Mouse (Mus musculus): ENCODE data around the gene Klhl29. TPM values are rescaled to one million over a fixed set of nuclear protein-coding genes. Genes with fewer than 3 reads are reported as not detected.

Klhl29 gene
- polyA plus RNA-seq, 1 experiment from 2014 or later, result 3.4 TPM

DNA sequence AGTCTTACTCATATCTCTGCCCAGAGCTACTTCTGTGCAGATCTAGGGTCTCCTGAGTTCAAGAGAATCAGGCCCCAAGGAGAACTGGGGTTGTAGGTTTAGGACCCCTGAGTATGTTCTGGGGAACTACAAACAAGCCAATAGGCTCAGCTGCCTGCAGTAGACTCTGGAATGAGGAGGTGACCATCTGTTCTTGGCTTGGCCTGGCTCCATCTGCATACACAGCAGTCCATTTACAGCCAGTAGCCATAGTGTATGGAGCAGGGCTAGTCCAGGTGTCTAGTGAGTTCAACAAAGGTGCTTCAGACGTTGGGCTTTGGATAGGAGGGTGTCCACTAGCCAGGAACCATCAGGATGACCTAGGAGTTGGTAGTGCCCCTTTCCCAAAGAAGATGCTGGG lies 151.9 kb downstream of the Klhl29 start:
- no peaks in the 10 kb centered on the region for H3K36me3 ChIP-seq (ENCODE audit: control insufficient read depth, insufficient read depth, low read length)
- WGBS, result 43% methylated on average over 1 of the region's 1 CpGs
- 0 out of 2 replicates have a peak, but pooled peaks cover 4% of the 10 kb centered on the region for H3K4me1 ChIP-seq (ENCODE audit: control insufficient read depth, insufficient read depth, low read length)
- ATAC-seq (ENCODE audit: insufficient number of reproducible peaks, insufficient read depth, low FRiP score, low read depth), result no peak
- no peaks in the 10 kb centered on the region for H3K27me3 ChIP-seq (ENCODE audit: control insufficient read depth, insufficient read depth, low read length)
- no peak overlapping the region for H3K4me3 ChIP-seq (ENCODE audit: low read depth, low read length)
- H3K4me2 ChIP-seq (replicated peaks; ENCODE audit: low read depth, low read length), result no peak overlapping the region
- H3K9ac ChIP-seq (replicated peaks; ENCODE audit: low read depth, low read length), result no peak overlapping the region
- no peaks in the 10 kb centered on the region for H3K9me3 ChIP-seq (ENCODE audit: control insufficient read depth, low read depth, low read length)
- H3K27ac ChIP-seq (ENCODE audit: low read length), result no peak overlapping the region

DNA sequence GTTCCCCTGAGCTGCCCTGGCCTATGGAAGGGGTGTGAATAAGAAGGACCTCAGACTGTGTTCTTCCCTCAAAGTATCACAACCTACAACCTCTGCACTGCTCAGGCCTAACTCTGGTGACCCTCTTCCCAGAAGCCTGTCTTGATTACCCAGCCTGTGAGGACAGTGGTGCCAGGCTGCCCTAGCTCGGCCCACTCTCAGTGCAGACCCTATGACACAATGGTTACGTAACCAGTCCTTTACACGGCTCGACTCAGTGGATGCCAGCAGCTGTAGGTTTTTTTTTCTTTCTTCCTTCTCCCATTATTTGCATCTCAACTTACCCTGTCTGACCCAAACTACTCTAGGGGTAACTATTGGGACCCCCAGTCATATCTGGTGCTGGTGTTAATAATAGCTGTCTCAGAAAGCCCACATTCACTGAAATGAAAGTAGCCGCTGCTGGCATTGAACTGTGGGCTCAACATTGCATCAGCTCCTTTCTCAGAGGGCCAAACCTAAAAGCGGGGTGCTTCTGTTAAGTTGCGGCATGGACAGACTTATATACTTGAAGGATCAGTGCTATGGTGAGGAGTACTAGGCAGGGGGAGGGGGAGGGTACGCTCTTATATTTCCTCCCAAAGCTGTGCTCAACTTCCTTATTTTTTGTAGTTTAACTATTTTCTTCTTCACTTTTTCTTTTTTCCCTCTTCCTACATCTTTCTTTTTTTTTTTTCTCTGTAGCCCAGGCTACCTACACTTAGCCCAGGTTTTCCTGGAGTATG lies 152.9 kb downstream of the Klhl29 start:
- H3K9ac ChIP-seq (replicated peaks; ENCODE audit: low read depth, low read length), result no peak overlapping the region
- no peak overlapping the region for H3K4me3 ChIP-seq (ENCODE audit: low read depth, low read length)
- H3K27ac ChIP-seq (ENCODE audit: low read length), result no peak overlapping the region
- H3K9me3 ChIP-seq (ENCODE audit: control insufficient read depth, low read depth, low read length), result no peaks in the 10 kb centered on the region
- no peaks in the 10 kb centered on the region for H3K27me3 ChIP-seq (ENCODE audit: control insufficient read depth, insufficient read depth, low read length)
- WGBS, result 90% methylated on average over 8 of the region's 8 CpGs
- H3K4me2 ChIP-seq (replicated peaks; ENCODE audit: low read depth, low read length), result no peak overlapping the region
- H3K36me3 ChIP-seq (ENCODE audit: control insufficient read depth, insufficient read depth, low read length), result no peaks in the 10 kb centered on the region
- H3K4me1 ChIP-seq (ENCODE audit: control insufficient read depth, insufficient read depth, low read length), result 0 out of 2 replicates have a peak, but pooled peaks cover 4% of the 10 kb centered on the region
- no peak for ATAC-seq (ENCODE audit: insufficient number of reproducible peaks, insufficient read depth, low FRiP score, low read depth)

DNA sequence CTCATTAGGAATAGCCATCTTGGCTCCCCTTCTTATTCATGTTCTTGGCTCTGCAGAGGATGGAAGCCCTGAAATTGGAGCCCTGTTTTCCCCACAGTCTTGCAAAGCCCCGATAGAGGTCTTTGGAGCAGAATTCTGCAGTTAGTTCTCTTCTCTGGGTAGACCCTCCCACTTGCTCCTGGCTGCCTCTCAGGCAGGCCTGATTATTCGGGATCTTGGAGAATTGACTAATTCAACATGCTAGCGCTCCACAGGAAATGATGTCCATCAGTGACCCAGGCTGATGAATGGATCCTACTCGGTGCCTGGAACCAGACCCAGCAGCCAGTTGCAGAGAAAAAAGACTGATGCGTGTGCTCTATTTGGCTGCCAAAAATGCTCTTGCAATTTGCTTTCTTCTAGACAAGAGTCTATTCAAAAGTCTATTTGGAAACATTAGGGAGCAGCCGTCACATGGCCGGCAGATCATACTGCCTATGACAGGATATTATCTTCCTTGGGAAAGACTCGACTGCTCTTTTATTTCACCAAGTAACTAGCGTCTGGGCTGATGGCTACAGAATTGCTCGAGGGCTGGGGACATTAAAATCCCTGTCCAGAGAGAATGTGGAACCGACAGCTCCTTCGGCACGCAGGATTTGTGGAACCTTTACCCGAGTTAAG lies 155.4 kb downstream of the Klhl29 start:
- H3K4me1 ChIP-seq (ENCODE audit: control insufficient read depth, insufficient read depth, low read length), result 0 out of 2 replicates have a peak, but pooled peaks cover 4% of the 10 kb centered on the region
- no peak for ATAC-seq (ENCODE audit: insufficient number of reproducible peaks, insufficient read depth, low FRiP score, low read depth)
- no peaks in the 10 kb centered on the region for H3K9me3 ChIP-seq (ENCODE audit: control insufficient read depth, low read depth, low read length)
- H3K27ac ChIP-seq (ENCODE audit: low read length), result no peak overlapping the region
- H3K4me3 ChIP-seq (ENCODE audit: low read depth, low read length), result no peak overlapping the region
- H3K36me3 ChIP-seq (ENCODE audit: control insufficient read depth, insufficient read depth, low read length), result no peaks in the 10 kb centered on the region
- 55% methylated on average over 14 of the region's 14 CpGs for WGBS
- no peaks in the 10 kb centered on the region for H3K27me3 ChIP-seq (ENCODE audit: control insufficient read depth, insufficient read depth, low read length)
- no peak overlapping the region for H3K4me2 ChIP-seq (replicated peaks; ENCODE audit: low read depth, low read length)
- H3K9ac ChIP-seq (replicated peaks; ENCODE audit: low read depth, low read length), result no peak overlapping the region

DNA sequence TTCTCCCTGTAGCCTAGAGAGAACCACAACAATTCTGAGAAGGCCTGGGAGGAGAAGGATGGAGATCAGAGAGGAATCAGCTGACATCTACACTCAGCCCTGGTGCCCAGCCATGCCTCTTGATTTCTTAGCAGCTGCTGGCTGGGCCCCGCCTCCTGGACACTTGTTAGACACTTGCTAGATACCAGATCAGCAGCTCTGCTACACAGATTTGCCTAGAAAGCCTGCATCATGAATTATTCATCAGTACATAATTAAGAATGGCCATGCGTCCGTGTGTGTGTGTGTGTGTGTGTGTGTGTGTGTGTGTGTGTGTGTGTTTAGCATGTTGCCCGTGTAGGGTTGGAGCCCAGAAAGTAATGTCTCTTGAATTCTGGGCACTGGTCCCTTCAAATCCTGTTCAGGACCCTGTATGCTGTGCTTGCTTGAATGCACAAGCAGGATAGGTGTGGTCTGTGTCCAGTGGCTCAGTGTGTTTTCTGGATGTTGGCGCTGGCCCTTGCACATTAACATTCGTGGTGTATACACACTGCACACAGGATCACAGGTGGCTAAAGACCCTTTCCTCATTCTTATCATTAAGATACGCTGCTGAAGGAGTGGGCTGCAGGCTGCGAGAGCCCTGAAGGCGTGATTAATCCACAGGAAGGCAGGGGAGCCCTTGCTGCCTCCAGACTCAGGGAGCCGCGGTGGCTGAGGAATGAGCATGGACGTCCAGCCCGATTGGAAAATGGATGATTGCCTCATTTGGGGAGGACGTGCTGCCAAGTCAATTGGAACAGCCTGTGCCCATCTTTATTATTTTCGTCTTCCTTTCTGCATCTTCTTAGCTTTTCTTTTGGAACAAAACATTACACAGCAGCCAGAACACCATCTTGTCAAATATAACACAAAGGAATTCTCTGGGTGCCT lies 159.4 kb downstream of the Klhl29 start:
- 63% methylated on average over 15 of the region's 15 CpGs for WGBS
- no peak for ATAC-seq (ENCODE audit: insufficient number of reproducible peaks, insufficient read depth, low FRiP score, low read depth)

DNA sequence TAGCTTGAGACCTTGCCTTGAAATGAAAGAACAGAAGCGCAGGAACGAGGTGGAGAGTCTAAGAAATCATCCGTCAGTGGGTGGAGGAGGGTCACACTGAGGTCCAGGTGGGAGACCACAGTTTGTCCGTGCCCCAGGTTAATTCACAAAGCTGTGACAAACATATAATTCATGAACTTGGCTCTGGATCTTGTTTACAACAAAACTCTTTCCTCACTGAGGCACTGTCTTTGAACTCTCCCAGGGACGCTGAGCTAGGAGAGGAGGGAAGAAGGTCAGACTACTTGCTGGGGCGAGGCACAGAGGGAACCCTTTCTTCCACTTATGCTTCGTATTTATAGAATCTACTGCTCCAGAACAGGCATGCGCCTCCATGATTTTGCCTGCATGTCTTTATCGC lies 161.2 kb downstream of the Klhl29 start:
- Histone ChIP-seq H3K4me3 (ENCODE audit: low read depth, low read length) (no peak overlapping the region), H3K4me2 (replicated peaks; ENCODE audit: low read depth, low read length) (no peak overlapping the region), H3K36me3 (ENCODE audit: control insufficient read depth, insufficient read depth, low read length) (no peaks in the 10 kb centered on the region), H3K9ac (replicated peaks; ENCODE audit: low read depth, low read length) (no peak overlapping the region), H3K9me3 (ENCODE audit: control insufficient read depth, low read depth, low read length) (no peaks in the 10 kb centered on the region), H3K27ac (ENCODE audit: low read length) (no peak overlapping the region), H3K4me1 (ENCODE audit: control insufficient read depth, insufficient read depth, low read length) (peaks cover 8% of the 10 kb centered on the region; the same call in 1 of the 2 replicates), H3K27me3 (ENCODE audit: control insufficient read depth, insufficient read depth, low read length) (no peaks in the 10 kb centered on the region)
- ATAC-seq (ENCODE audit: insufficient number of reproducible peaks, insufficient read depth, low FRiP score, low read depth), result no peak
- 54% methylated on average over 9 of the region's 9 CpGs for WGBS

More for the DNA sequence above, 159.4 kb downstream of the Klhl29 start:
- no peaks in the 10 kb centered on the region for H3K27me3 ChIP-seq (ENCODE audit: control insufficient read depth, insufficient read depth, low read length)
- H3K4me3 ChIP-seq (ENCODE audit: low read depth, low read length), result no peak overlapping the region
- no peaks in the 10 kb centered on the region for H3K36me3 ChIP-seq (ENCODE audit: control insufficient read depth, insufficient read depth, low read length)
- H3K4me2 ChIP-seq (replicated peaks; ENCODE audit: low read depth, low read length), result no peak overlapping the region
- H3K9ac ChIP-seq (replicated peaks; ENCODE audit: low read depth, low read length), result no peak overlapping the region
- no peaks in the 10 kb centered on the region for H3K9me3 ChIP-seq (ENCODE audit: control insufficient read depth, low read depth, low read length)
- H3K4me1 ChIP-seq (ENCODE audit: control insufficient read depth, insufficient read depth, low read length), result peaks cover 8% of the 10 kb centered on the region; the same call in 1 of the 2 replicates
- H3K27ac ChIP-seq (ENCODE audit: low read length), result no peak overlapping the region

DNA sequence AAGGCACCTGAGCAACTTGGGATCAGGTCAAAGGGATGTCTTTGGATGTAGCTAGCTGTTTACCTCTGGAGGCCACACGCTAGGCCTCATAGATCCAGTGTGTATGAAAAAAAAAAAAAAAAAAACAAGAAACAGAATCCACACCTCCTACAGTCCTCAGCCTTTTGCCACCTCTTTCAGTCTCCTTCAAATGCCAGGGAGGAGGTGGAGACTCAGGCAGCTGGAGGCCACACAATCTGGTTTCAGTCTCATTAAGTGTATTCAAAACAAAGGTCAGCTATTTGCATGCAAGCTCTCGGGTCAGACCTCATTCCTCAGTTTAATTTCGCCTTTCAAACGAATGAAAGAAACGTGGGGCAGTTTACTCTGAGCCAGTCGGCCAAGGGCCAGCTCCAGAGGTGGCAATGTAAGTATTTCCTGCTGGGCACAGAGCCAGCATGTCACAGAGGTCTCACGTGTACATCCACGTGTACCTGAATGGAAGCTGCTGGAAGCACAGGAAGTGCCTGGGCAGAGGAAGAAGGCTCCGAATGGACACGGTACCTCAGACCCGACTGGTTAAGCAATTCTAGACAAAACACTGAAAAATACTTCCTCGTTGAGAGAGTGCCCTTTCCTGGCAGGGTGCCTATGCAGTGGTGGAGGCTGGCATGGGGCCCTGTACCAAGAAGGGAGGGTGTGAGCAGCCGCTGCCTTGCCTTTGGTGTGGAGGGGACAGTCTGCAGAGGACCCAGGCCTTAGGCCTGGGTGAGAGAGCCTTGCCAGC lies 162.0 kb downstream of the Klhl29 start:
- 23% methylated on average over 13 of the region's 13 CpGs for WGBS
- no peaks in the 10 kb centered on the region for H3K36me3 ChIP-seq (ENCODE audit: control insufficient read depth, insufficient read depth, low read length)
- ATAC-seq (ENCODE audit: insufficient number of reproducible peaks, insufficient read depth, low FRiP score, low read depth), result 0 out of 2 replicates have a peak, but pooled peaks have one; percentile 34

DNA sequence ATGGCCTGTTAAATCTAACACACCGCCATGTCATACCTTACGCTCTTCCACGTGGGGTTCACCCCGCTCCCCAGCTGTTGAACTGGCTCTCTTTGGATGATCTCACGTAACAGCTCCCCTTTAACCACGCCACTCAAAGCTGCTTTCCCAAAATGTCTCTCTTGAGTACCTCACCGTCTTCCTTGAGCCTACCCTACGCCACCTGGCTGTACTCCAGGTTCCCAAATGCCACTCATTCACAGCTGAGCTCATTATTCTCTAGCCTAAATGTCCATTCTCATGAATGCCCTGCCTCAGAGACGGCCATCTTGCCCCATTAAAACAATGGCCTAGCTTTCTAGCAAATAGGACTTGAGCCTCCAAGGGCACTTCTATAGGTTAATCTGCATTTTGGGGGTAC lies 163.6 kb downstream of the Klhl29 start:
- Histone ChIP-seq H3K4me2 (replicated peaks; ENCODE audit: low read depth, low read length) (no peak overlapping the region), H3K36me3 (ENCODE audit: control insufficient read depth, insufficient read depth, low read length) (no peaks in the 10 kb centered on the region), H3K4me1 (ENCODE audit: control insufficient read depth, insufficient read depth, low read length) (peaks cover 8% of the 10 kb centered on the region; the same call in 1 of the 2 replicates), H3K9me3 (ENCODE audit: control insufficient read depth, low read depth, low read length) (no peaks in the 10 kb centered on the region), H3K27me3 (ENCODE audit: control insufficient read depth, insufficient read depth, low read length) (no peaks in the 10 kb centered on the region), H3K4me3 (ENCODE audit: low read depth, low read length) (no peak overlapping the region), H3K27ac (ENCODE audit: low read length) (no peak overlapping the region), H3K9ac (replicated peaks; ENCODE audit: low read depth, low read length) (no peak overlapping the region)
- WGBS, result 91% methylated on average over 9 of the region's 9 CpGs
- no peak for ATAC-seq (ENCODE audit: insufficient number of reproducible peaks, insufficient read depth, low FRiP score, low read depth)

More for the DNA sequence above, 162.0 kb downstream of the Klhl29 start:
- H3K4me3 ChIP-seq (ENCODE audit: low read depth, low read length), result no peak overlapping the region
- H3K4me2 ChIP-seq (replicated peaks; ENCODE audit: low read depth, low read length), result no peak overlapping the region
- no peaks in the 10 kb centered on the region for H3K9me3 ChIP-seq (ENCODE audit: control insufficient read depth, low read depth, low read length)
- no peak overlapping the region for H3K9ac ChIP-seq (replicated peaks; ENCODE audit: low read depth, low read length)
- no peaks in the 10 kb centered on the region for H3K27me3 ChIP-seq (ENCODE audit: control insufficient read depth, insufficient read depth, low read length)
- peaks cover 8% of the 10 kb centered on the region; the same call in 1 of the 2 replicates for H3K4me1 ChIP-seq (ENCODE audit: control insufficient read depth, insufficient read depth, low read length)
- no peak overlapping the region; the same call in 1 of the 2 replicates for H3K27ac ChIP-seq (ENCODE audit: low read length)
